Mouse (Mus musculus) liver, postnatal 0 days (tissue): ENCODE measurements around the gene Ppp2r5d. TPM values are rescaled to one million over a fixed set of nuclear protein-coding genes. Genes with fewer than 3 reads are reported as not detected.

Source experiments
- ATAC-seq: fragments of 200-750 bp; cut with Nextera tagmentation; 2 replicates; pipeline ENCODE4 v1.8.0; 2017; ENCODE audit warnings: mild to moderate bottlenecking, moderate library complexity
- DNase-seq: peaks from one replicate; pipeline ENCODE4 v3.0.0-alpha.2; 2016
- H3K27ac ChIP-seq: fragments of 300-500 bp; sonication (generic); 2 replicates; pipeline ENCODE4 v1.5.1; 2014; ENCODE audit warnings: antibody characterized with exemption, moderate library complexity, mild to moderate bottlenecking, low read depth
- H3K27me3 ChIP-seq: fragments of 300-500 bp; sonication (generic); 2 replicates; pipeline ENCODE4 v1.6.1; 2014; ENCODE audit warnings: low read length, control low read depth, mixed read lengths; ENCODE audit not compliant: insufficient read depth
- H3K36me3 ChIP-seq: fragments of 300-500 bp; sonication (generic); replicated peaks from 2 replicates; pipeline ENCODE4 v1.6.1; 2014; ENCODE audit warnings: mild to moderate bottlenecking, control low read depth, low read length, moderate library complexity, mixed read lengths; ENCODE audit not compliant: insufficient read depth
- H3K4me1 ChIP-seq: fragments of 300-500 bp; sonication (generic); 2 replicates; pipeline ENCODE4 v1.6.1; 2014; ENCODE audit warnings: antibody characterized with exemption, mild to moderate bottlenecking, control low read depth; ENCODE audit not compliant: insufficient read depth
- H3K4me2 ChIP-seq: fragments of 300-500 bp; sonication (generic); 2 replicates; pipeline ENCODE4 v1.6.1; 2014; ENCODE audit warnings: low read depth, mild to moderate bottlenecking, low read length, moderate library complexity, mixed read lengths
- H3K4me3 ChIP-seq: fragments of 300-500 bp; sonication (generic); 2 replicates; pipeline ENCODE4 v1.5.1; 2014; ENCODE audit warnings: low read depth, low read length
- H3K9ac ChIP-seq: fragments of 300-500 bp; sonication (generic); replicated peaks from 2 replicates; pipeline ENCODE4 v1.6.1; 2014; ENCODE audit warnings: mild to moderate bottlenecking, moderate library complexity
- H3K9me3 ChIP-seq: fragments of 300-500 bp; sonication (generic); 2 replicates; pipeline ENCODE4 v1.6.1; 2016; ENCODE audit warnings: mild to moderate bottlenecking, control low read depth, low read length, mixed read lengths
- CTCF ChIP-seq: sonication (generic); IDR thresholded peaks from 2 replicates; pipeline ENCODE4 v1.5.1; 2016; ENCODE audit warnings: antibody characterized with exemption, low read depth
- EP300 ChIP-seq: IDR thresholded peaks from 2 replicates; pipeline ENCODE4 v1.6.1; 2016; ENCODE audit warnings: antibody characterized with exemption, low read depth, mild to moderate bottlenecking
- WGBS: fragments of 180-500 bp; shearing (Covaris S2); extraction: QIAGEN DNeasy Blood & Tissue Kit; methylation state at CpG from one replicate; pipeline ENCODE4 v1.1.7; 2014; ENCODE audit not compliant: insufficient replicate concordance; 5-methylcytosine and 5-hydroxymethylcytosine counted together
- polyA plus RNA-seq: library from polyadenylated mRNA; unstranded; fragments of >200 nt; fragmentation: Nextera tagmentation; extraction: Ambion mirVana; gene quantifications from 2 replicates; pipeline ENCODE4 v1.2.1, GENCODE M21; 2015

Gene Ppp2r5d
- polyA plus RNA-seq, 1 experiment from 2014 or later = 12.5 TPM

DNA sequence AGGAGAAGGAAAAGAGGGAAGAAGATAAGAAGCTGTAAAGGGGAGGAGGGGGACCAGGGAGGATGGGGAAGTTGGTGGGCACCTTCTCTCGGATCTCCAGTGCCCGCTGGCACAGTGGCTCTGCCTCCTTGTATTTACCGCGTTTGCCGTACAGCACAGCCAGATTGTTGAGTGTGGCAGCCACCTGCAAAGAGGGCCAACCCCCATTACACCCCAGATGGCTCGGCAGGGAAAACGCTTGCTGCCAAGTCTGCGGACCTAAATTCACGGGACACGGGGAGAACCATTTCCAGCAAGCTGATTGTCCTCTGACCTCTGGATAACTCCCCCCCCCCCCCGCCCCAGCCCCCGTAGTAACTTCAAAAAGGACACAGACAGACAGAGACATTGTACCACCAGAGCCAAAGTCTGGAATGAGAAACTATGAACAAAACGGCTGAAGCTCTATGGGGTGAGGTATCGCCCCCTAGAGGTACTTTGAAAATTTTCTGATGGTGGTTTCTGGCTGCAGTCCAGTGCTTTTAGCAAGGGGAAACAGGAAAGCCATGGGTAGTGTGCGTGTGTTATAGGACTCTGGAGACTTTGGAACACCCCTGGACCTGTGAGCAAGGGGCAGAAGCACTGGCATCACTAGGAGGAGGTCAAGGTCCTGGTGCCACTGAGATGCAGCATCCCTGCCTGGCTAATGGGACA, 67.9 kb downstream of the Ppp2r5d start:
- H3K9me3 ChIP-seq = no peaks in the 10 kb centered on the region
- TF ChIP-seq CTCF = peak; percentile 73
- TF ChIP-seq EP300 = no peak

More for the DNA sequence above, 67.9 kb downstream of the Ppp2r5d start:
- Histone ChIP-seq H3K4me3 (no peak overlapping the region), H3K27me3 (no peaks in the 10 kb centered on the region), H3K4me2 (peak overlapping the region; percentile 23; the same call in 1 of the 2 replicates), H3K4me1 (no peaks in the 10 kb centered on the region), H3K36me3 (peaks cover 28% of the 10 kb centered on the region), H3K9ac (no peak overlapping the region), H3K27ac (no peak overlapping the region)
- peak; percentile 53 for DNase-seq
- peak; percentile 45; the same call in 1 of the 2 replicates for ATAC-seq
- 24% methylated on average over 15 of the region's 15 CpGs for WGBS

Other genes starting within 250 kb of the Ppp2r5d start
- not detected in 2 replicates for gene Ttbk1, start 217.4 kb downstream of the Ppp2r5d start, polyA plus RNA-seq
- 7.4 and 8.6 TPM in 2 replicates for gene Dnph1, start 208.4 kb downstream of the Ppp2r5d start, polyA plus RNA-seq
- gene Cul9, start 158.7 kb downstream of the Ppp2r5d start, polyA plus RNA-seq = 1.0 and 1.3 TPM in 2 replicates
- gene Srf, start 148.9 kb downstream of the Ppp2r5d start, polyA plus RNA-seq = 1.3 and 1.9 TPM in 2 replicates
- gene Ptk7, start 75.6 kb downstream of the Ppp2r5d start, polyA plus RNA-seq = 3.0 and 3.5 TPM in 2 replicates
- 10.7 and 12.6 TPM in 2 replicates for gene Klc4, start 59.1 kb downstream of the Ppp2r5d start, polyA plus RNA-seq
- gene Mrpl2, start 58.9 kb downstream of the Ppp2r5d start, polyA plus RNA-seq = 75.2 and 79.3 TPM in 2 replicates
- 5.2 and 6.2 TPM in 2 replicates for gene Cul7, start 54.8 kb downstream of the Ppp2r5d start, polyA plus RNA-seq
- gene Rrp36, start 30.8 kb downstream of the Ppp2r5d start, polyA plus RNA-seq = 28.1 and 28.2 TPM in 2 replicates
- 52.3 and 56.9 TPM in 2 replicates for gene Mea1, start 26.3 kb downstream of the Ppp2r5d start, polyA plus RNA-seq
- 60.0 and 63.0 TPM in 2 replicates for gene Klhdc3, start 24.2 kb downstream of the Ppp2r5d start, polyA plus RNA-seq
- 11.6 and 12.6 TPM in 2 replicates for gene Pex6, start 6.4 kb upstream of the Ppp2r5d start, polyA plus RNA-seq
- gene Gnmt, start 24.1 kb upstream of the Ppp2r5d start, polyA plus RNA-seq = 707 and 780 TPM in 2 replicates
- 23.0 and 24.1 TPM in 2 replicates for gene Cnpy3, start 47.1 kb upstream of the Ppp2r5d start, polyA plus RNA-seq
- gene Ptcra, start 58.6 kb upstream of the Ppp2r5d start, polyA plus RNA-seq = 0.11 and 0.14 TPM in 2 replicates
- 192 and 213 TPM in 2 replicates for gene 2310039H08Rik, start 67.5 kb upstream of the Ppp2r5d start, polyA plus RNA-seq
- 63.6 and 64.1 TPM in 2 replicates for gene Rpl7l1, start 77.6 kb upstream of the Ppp2r5d start, polyA plus RNA-seq
- 1.8 and 1.9 TPM in 2 replicates for gene Bicral, start 153.4 kb upstream of the Ppp2r5d start, polyA plus RNA-seq
- 24.1 and 30.1 TPM in 2 replicates for gene Tbcc, start 185.6 kb upstream of the Ppp2r5d start, polyA plus RNA-seq
- not detected in 2 replicates for gene Prph2, start 205.3 kb upstream of the Ppp2r5d start, polyA plus RNA-seq